Mouse (Mus musculus) myocyte (in vitro differentiated cells): ENCODE measurements around the gene Atf6b.

Source experiments
- MYOD1 ChIP-seq, 3 experiments: IDR thresholded peaks; one replicate each; pipeline ENCODE4 v1.6.1; 2011; ENCODE audit warnings: control low read depth in 2 of 3, low read depth in 2 of 3, mild to moderate bottlenecking in 2 of 3, moderate library complexity in 1 of 3; ENCODE audit not compliant: insufficient read length in 2 of 3, control insufficient read depth in 1 of 3
- POLR2A ChIP-seq: IDR thresholded peaks from one replicate; pipeline ENCODE4 v1.6.1; 2011; ENCODE audit warnings: low read depth, mild to moderate bottlenecking, control low read depth, moderate library complexity; ENCODE audit not compliant: insufficient read length
- TCF12 ChIP-seq: IDR thresholded peaks from one replicate; pipeline ENCODE4 v1.6.1; 2011; ENCODE audit warnings: mild to moderate bottlenecking, control low read depth; ENCODE audit not compliant: poor library complexity, insufficient read depth, severe bottlenecking

DNA sequence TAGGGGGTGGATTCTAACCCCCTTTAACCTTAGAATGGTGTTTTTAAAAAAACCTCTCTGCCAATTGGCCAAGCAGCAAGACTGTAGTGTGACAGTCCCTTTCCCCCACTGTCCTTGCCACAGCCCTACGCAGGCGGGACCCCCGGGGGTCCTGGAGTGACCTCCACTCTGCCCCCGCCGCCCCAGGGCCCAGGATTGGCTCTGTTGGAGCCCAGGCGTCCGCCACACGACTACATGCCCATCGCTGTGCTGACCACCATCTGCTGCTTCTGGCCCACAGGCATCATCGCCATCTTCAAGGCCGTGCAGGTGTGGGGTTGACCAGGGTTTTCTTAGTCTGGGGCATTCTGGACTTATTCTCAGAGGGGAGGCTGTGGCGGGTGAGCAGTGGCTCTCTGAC, 15.3 kb upstream of the Atf6b start:
- TF ChIP-seq MYOD1 (IDR thresholded peaks at IDR 0.05; ENCODE audit: control insufficient read depth in 1 of 3, insufficient read length in 2 of 3, low read depth in 2 of 3): no peak
- no peak for TF ChIP-seq POLR2A
- no peak for TF ChIP-seq TCF12
